Mouse (Mus musculus): ENCODE measurements at regions not wholly inside any gene's neighbourhood (a gene's known extent, or its start where the extent isn't known, plus 50 kb on each side); places are given as distances from the start of the nearest gene placed in this dataset.

DNA sequence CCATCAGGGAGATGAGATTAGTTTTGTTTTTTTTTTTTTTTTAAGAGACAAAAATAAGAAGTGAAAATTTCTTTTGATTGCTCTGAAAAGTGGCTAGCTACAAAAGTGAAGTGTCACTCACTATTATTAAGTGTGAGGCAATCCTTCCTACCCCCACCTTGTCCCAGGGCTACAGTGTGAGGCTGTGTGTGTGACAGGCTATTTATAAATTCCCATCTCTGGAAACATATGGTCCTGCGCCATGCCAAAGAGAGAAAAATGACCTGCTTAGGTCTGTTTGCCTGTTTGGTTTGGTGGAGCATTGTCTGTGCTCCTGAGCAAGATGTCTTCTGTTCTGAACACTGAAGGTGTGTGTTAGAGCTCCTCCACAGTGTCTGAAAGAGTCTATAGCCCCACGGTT, 199.4 kb upstream of the Lpp start:
- 50% methylated on average over 2 of the region's 2 CpGs for WGBS (ENCODE audit: insufficient replicate concordance)
- no peak overlapping the region for H3K4me3 ChIP-seq (ENCODE audit: insufficient read depth in 1 of 2, low read depth in 2 of 2, low read length in 2 of 2)
- H3K27ac ChIP-seq = no peak overlapping the region
- no peaks in the 10 kb centered on the region for H3K27me3 ChIP-seq (ENCODE audit: control insufficient read depth, insufficient read depth, low read length)
- no peak overlapping the region for H3K4me2 ChIP-seq (ENCODE audit: low read depth)
- DNase-seq (ENCODE audit: low read depth in 3 of 3, low spot score in 3 of 3) (no peak), ATAC-seq (ENCODE audit: insufficient read depth) (no peak)
- 0 out of 4 replicates have a peak, but pooled peaks cover 0 to 1% of the 10 kb centered on the region in 2 experiments for H3K4me1 ChIP-seq (replicated peaks; ENCODE audit: control insufficient read depth in 2 of 2, insufficient read depth in 2 of 2, low read length in 1 of 2)
- no peak overlapping the region for H3K9ac ChIP-seq (replicated peaks)
- no peak for TF ChIP-seq CTCF (IDR thresholded peaks at IDR 0.05; ENCODE audit: low read depth)
- no peak for TF ChIP-seq EP300 (IDR thresholded peaks at IDR 0.05; ENCODE audit: low read depth)
- no peaks in the 10 kb centered on the region for H3K36me3 ChIP-seq (replicated peaks; ENCODE audit: control insufficient read depth, insufficient read depth, low read depth)
- no peaks in the 10 kb centered on the region for H3K9me3 ChIP-seq (ENCODE audit: control insufficient read depth, low read length)

DNA sequence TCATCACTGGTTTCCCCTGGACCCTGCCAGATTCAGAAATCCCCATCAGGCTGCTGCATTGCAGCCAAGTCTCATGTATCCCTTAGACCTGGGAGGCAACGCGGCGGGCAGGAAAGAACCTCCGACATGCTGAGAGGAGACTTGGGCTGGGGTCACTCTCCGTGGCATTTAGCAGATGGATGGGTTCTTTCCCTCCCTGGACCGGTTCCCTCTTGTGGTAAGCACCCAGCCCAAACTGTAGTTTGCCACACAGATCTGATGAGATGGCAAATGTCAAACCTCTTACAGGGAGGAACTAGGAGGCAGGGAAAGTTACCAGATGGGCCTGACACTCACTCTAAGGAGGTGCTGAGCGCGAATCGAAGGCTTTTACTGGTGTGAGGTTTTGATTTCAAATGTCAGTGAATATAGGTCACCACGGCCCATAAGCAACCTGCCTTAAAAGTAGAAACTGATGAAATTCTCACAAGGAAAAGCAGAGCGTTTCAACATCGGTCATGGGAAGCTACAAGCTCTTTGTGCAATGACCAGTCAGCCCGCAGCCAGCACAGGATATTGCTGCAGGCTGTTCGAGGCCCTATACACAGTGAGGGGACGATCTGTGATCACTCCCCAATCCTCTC, 199.9 kb upstream of the Lpp start:
- DNase-seq (ENCODE audit: low read depth in 3 of 3, low spot score in 3 of 3) (no peak), ATAC-seq (ENCODE audit: insufficient read depth) (no peak)
- H3K27ac ChIP-seq = no peak overlapping the region
- TF ChIP-seq CTCF (IDR thresholded peaks at IDR 0.05; ENCODE audit: low read depth) (no peak), EP300 (IDR thresholded peaks at IDR 0.05; ENCODE audit: low read depth) (no peak)
- no peaks in the 10 kb centered on the region for H3K27me3 ChIP-seq (ENCODE audit: control insufficient read depth, insufficient read depth, low read length)
- 52% methylated on average over 15 of the region's 15 CpGs for WGBS (ENCODE audit: insufficient replicate concordance)
- H3K9ac ChIP-seq (replicated peaks) = no peak overlapping the region
- H3K9me3 ChIP-seq (ENCODE audit: control insufficient read depth, low read length) = no peaks in the 10 kb centered on the region
- no peaks in the 10 kb centered on the region for H3K36me3 ChIP-seq (replicated peaks; ENCODE audit: control insufficient read depth, insufficient read depth, low read depth)
- H3K4me2 ChIP-seq (ENCODE audit: low read depth) = no peak overlapping the region
- 0 out of 4 replicates have a peak, but pooled peaks cover 0 to 1% of the 10 kb centered on the region in 2 experiments for H3K4me1 ChIP-seq (replicated peaks; ENCODE audit: control insufficient read depth in 2 of 2, insufficient read depth in 2 of 2, low read length in 1 of 2)
- no peak overlapping the region for H3K4me3 ChIP-seq (ENCODE audit: insufficient read depth in 1 of 2, low read depth in 2 of 2, low read length in 2 of 2)

DNA sequence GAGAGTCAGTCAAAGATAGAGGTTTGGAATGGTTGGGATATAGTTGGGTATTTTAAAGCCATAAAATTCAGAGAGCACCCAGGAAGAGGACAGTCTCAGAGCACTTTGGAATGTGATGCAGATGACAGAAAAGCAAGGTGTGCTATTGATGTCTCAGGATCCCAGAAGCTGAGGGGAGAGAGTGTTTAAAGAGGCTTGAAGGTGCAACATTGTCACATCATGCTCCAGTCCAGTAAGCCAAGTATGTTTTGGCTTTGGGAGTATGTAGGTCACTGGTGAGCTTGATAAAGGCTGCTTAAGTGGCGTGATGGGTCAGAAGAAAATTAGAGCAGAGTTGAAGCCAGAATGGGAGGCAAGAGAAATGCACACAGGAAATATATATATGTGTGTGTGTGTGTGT, 201.3 kb upstream of the Lpp start:
- Histone ChIP-seq H3K4me1 (replicated peaks; ENCODE audit: control insufficient read depth in 2 of 2, insufficient read depth in 2 of 2, low read length in 1 of 2) (no peaks in the 10 kb centered on the region), H3K4me3 (ENCODE audit: insufficient read depth in 1 of 2, low read depth in 2 of 2, low read length in 2 of 2) (no peak overlapping the region), H3K27ac (no peak overlapping the region), H3K4me2 (ENCODE audit: low read depth) (no peak overlapping the region), H3K27me3 (ENCODE audit: control insufficient read depth, insufficient read depth, low read length) (no peaks in the 10 kb centered on the region), H3K9ac (replicated peaks) (no peak overlapping the region), H3K36me3 (replicated peaks; ENCODE audit: control insufficient read depth, insufficient read depth, low read depth) (no peaks in the 10 kb centered on the region), H3K9me3 (ENCODE audit: control insufficient read depth, low read length) (no peaks in the 10 kb centered on the region)
- DNase-seq (ENCODE audit: low read depth in 3 of 3, low spot score in 3 of 3) = no peak
- ATAC-seq (ENCODE audit: insufficient read depth) = no peak
- 57% methylated on average over 1 of the region's 1 CpGs for WGBS (ENCODE audit: insufficient replicate concordance)
- TF ChIP-seq EP300 (IDR thresholded peaks at IDR 0.05; ENCODE audit: low read depth) (no peak), CTCF (IDR thresholded peaks at IDR 0.05; ENCODE audit: low read depth) (no peak)

DNA sequence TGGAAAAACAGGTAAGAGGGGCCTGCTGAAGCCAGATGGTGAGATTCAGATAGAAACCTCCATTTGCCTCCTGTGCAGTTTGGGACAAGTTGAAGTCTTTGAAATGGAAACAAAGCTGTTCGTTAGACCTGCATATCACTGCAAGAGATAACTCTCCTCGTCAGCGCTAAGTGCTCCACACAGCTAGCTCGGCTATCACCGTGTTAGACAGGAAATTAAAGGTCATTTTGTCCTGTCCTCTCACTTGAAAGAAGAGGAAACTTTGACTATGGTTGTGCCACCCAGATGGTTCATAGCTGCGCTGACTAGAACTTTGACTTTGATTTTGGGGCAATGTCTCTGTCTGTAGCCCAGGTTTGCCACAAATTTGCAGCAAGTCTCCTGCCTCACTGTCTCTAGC, 198.5 kb upstream of the Bcl6 start:
- no peaks in the 10 kb centered on the region for H3K4me1 ChIP-seq (replicated peaks; ENCODE audit: control insufficient read depth in 2 of 2, insufficient read depth in 2 of 2, low read length in 1 of 2)
- WGBS (ENCODE audit: insufficient replicate concordance) = 50% methylated on average over 6 of the region's 6 CpGs
- H3K4me2 ChIP-seq (ENCODE audit: low read depth) = no peak overlapping the region
- DNase-seq (ENCODE audit: low read depth in 3 of 3, low spot score in 3 of 3) (no peak), ATAC-seq (ENCODE audit: insufficient read depth) (no peak)
- H3K9me3 ChIP-seq (ENCODE audit: control insufficient read depth, low read length) = no peaks in the 10 kb centered on the region
- no peak overlapping the region for H3K9ac ChIP-seq (replicated peaks)
- no peaks in the 10 kb centered on the region for H3K36me3 ChIP-seq (replicated peaks; ENCODE audit: control insufficient read depth, insufficient read depth, low read depth)
- H3K27me3 ChIP-seq (ENCODE audit: control insufficient read depth, insufficient read depth, low read length) = no peaks in the 10 kb centered on the region
- no peak overlapping the region for H3K4me3 ChIP-seq (ENCODE audit: insufficient read depth in 1 of 2, low read depth in 2 of 2, low read length in 2 of 2)
- no peak overlapping the region for H3K27ac ChIP-seq
- TF ChIP-seq CTCF (IDR thresholded peaks at IDR 0.05; ENCODE audit: low read depth) (no peak), EP300 (IDR thresholded peaks at IDR 0.05; ENCODE audit: low read depth) (no peak)

DNA sequence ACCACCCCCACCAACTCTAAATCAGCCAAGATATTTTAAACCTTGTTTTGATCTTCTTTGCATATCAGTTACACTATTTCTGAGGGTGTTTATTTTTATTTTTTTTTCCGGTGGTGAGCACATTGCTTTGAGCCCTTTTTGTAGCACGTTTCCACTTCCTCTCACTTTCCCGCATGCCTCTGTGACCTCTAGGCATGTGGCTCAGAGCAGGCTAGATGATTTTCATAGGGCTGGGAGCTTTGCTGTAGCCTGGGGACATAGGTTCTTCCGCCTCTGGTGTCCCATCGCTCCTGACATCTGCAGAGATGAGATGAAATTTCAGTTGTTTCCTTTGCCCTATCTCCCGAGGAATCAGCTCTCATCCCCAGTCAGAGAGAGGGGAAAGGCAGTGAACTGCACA, 197.3 kb upstream of the Bcl6 start:
- ATAC-seq (ENCODE audit: insufficient read depth) (no peak), DNase-seq (ENCODE audit: low read depth in 3 of 3, low spot score in 3 of 3) (no peak)
- no peak overlapping the region for H3K4me3 ChIP-seq (ENCODE audit: insufficient read depth in 1 of 2, low read depth in 2 of 2, low read length in 2 of 2)
- no peak overlapping the region for H3K4me2 ChIP-seq (ENCODE audit: low read depth)
- no peak overlapping the region for H3K9ac ChIP-seq (replicated peaks)
- no peak for TF ChIP-seq CTCF (IDR thresholded peaks at IDR 0.05; ENCODE audit: low read depth)
- TF ChIP-seq EP300 (IDR thresholded peaks at IDR 0.05; ENCODE audit: low read depth) = no peak
- WGBS (ENCODE audit: insufficient replicate concordance) = 37% methylated on average over 6 of the region's 6 CpGs
- H3K4me1 ChIP-seq (replicated peaks; ENCODE audit: control insufficient read depth in 2 of 2, insufficient read depth in 2 of 2, low read length in 1 of 2) = no peaks in the 10 kb centered on the region
- H3K27me3 ChIP-seq (ENCODE audit: control insufficient read depth, insufficient read depth, low read length) = no peaks in the 10 kb centered on the region
- no peaks in the 10 kb centered on the region for H3K36me3 ChIP-seq (replicated peaks; ENCODE audit: control insufficient read depth, insufficient read depth, low read depth)
- no peak overlapping the region for H3K27ac ChIP-seq
- H3K9me3 ChIP-seq (ENCODE audit: control insufficient read depth, low read length) = no peaks in the 10 kb centered on the region

Data from liver, embryonic 14.5 days (tissue).